Mouse (Mus musculus) cerebellum, adult 11-12 months (tissue): ENCODE data around the gene Chchd3.

ENCODE experiments used
- DNase-seq: peaks from one replicate; pipeline ENCODE4 v3.0.0; 2022

Gene Chchd3

DNA sequence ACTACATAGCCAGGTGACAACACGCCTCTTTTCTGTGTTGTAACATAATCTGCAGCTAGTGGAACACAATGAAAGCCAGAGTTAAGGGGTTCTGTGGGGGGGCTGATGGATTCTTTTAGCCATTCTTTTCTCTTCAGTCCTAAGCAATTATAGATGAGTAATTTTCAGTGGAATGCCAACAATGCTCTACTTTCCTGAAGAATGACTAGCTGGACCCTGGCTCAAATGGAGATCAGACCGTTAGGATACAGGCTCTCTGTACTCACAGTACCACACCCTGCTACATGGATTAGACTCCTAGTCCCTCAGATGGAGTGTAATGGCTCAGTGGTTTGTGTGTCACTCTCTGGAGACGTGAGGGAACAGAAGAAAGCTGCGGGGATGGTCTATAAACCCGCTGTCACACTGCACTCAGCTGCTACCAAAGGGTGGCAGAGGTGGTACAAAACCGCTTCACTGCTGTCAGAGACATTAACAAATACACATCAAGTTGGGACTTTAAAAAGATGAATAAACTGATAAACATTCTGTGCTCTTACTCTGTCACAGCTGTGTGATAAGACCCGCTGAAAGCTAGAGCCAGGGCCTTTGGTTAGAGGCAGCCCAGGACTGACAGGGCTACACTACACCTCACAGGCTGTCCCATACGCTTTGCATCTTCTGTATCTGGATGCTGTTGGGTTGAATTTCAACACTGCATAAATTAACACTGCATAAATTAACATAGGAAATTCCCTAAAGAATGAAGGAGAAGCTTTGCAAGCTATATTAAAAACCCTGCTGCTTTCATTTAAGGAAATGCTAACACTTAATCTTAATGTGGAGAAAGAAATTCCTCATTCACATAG is 264.2 kb downstream of the Chchd3 start:
- DNase-seq: no peak

- DNase-seq: no peak
Measured at GRCm38 (mm10) chr6:32793575-32793974, 266.5 kb downstream of the Chchd3 start.

DNA sequence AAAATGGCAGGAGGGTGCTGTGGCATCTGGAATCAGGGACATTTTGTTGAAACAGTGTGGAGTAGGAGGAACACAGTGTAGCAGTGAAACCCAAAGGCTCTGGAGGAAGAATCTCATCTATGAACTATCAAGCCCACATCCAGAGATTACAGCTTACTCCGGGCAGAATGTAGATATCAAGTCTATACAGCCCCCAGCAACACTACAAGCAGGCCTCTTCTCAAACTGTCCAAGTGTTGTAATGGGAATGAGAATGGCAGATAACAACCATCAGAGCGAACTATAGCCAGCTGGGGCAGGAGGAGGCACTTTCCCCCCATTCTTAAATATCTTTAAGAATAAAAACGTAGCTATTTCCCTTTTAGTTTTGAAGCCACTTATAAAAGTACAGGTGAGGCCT is 266.9 kb downstream of the Chchd3 start:
- DNase-seq: no peak

- no peak for DNase-seq
Measured at GRCm38 (mm10) chr6:32790487-32790886, 269.6 kb downstream of the Chchd3 start.

- DNase-seq: no peak
Measured at GRCm38 (mm10) chr6:32787399-32787798, 272.7 kb downstream of the Chchd3 start.

- no peak for DNase-seq
Measured at GRCm38 (mm10) chr6:32786196-32786595, 273.9 kb downstream of the Chchd3 start.

- DNase-seq: no peak
Measured at GRCm38 (mm10) chr6:32783102-32783501, 277.0 kb downstream of the Chchd3 start.

DNA sequence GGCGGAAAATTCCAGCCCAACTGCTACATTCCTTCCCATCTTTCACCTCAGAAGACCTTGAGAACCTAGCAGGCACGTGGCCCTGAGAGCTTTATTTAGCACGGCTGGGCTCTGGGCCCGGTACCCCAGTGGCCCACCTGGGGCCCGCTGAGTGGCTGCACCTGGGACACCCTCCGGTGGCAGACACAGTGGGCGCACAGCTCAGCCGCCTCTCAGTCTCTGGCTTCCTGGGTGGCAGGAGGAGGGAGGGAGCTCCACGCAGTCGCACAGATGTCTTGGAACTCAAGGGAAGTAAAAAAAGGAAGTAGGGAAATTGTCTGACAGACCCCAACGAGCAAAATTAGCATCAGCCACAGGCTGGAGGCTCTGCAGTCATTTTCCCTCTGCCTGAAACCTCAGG is 279.5 kb downstream of the Chchd3 start:
- DNase-seq: peak; percentile 46

GRCm38 (mm10) chr6:32776384-32776783 is 283.7 kb downstream of the Chchd3 start:
- no peak for DNase-seq

DNA sequence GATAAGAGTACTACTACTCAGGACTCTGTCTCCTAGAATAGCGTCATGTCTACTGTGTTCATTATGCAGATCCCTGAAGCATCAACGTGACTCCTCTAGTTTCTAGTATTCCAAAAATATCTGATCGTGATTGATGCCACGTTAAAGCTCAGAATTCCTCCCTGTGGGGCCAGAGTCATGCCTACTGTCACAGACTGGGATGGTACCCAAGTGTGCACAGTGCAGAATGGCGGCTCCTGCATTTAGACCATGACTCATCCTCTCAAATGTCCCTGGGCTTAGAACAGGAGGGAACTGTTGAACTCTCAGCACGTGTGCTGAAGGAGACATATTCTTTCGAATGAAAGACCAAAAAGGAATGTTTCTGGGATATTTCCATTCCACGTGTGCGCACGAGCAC is 305.5 kb downstream of the Chchd3 start:
- no peak for DNase-seq

GRCm38 (mm10) chr6:32749821-32750220 is 310.2 kb downstream of the Chchd3 start:
- no peak for DNase-seq

DNA sequence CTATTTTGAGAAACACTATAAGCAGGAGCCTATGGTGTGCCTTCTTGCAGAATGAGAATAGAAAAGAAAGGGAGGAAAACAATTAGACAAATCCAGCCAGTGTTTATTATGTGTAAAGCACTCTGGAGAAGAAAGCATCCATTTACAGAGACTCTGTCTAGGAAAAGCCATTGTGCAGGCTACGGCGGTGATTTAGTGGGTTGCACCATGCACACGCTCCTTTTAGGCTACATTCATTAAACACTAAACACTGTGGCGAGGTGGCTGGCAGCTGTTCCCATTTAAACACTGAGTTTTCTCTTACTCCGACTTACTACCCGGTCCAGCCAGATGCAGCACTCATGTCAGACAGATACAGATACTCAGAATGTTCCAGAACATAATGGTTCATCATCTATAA is 311.3 kb downstream of the Chchd3 start:
- no peak for DNase-seq

GRCm38 (mm10) chr6:32747333-32747732 is 312.7 kb downstream of the Chchd3 start:
- DNase-seq: no peak
